Comparison of ENCODE assay signal across 8 mouse cellular contexts in genomic region chr2:35977749-35978148, GRCm38 (mm10). TPM values are rescaled to one million over a fixed set of nuclear protein-coding genes. Genes with fewer than 3 reads are reported as not detected.
DNase-seq lines count a peak whose midpoint lies in the region; ATAC-seq and TF ChIP-seq lines count a peak whose summit lies in the region.
"Had no signal": no experiment of that assay in that cellular context is flagged by ENCODE, and none has a peak within 500 bp of the region (broad histone marks: within the 10 kb centered on the region; RNA-seq: fewer than 3 reads in every experiment).

No protein-coding gene starts in this region.

- no peaks in the 10 kb centered on the region for H3K27me3 ChIP-seq in liver, adult 2 months (ENCODE audit: control insufficient read depth, insufficient read depth, low read length)
- H3K27me3 ChIP-seq in embryonic facial prominence, embryonic 15.5 days: 0 out of 2 replicates have a peak, but pooled peaks cover 3% of the 10 kb centered on the region

- no peak overlapping the region for H3K9ac ChIP-seq in liver, adult 2 months (ENCODE audit: low read depth, low read length)
- H3K9ac ChIP-seq in embryonic facial prominence, embryonic 15.5 days: no peak overlapping the region

- no peak overlapping the region for H3K27ac ChIP-seq in liver, adult 2 months (replicated peaks; ENCODE audit: insufficient read depth, low read depth, low read length)
- H3K27ac ChIP-seq in embryonic facial prominence, embryonic 15.5 days (replicated peaks): no peak overlapping the region

- H3K9me3 ChIP-seq in embryonic facial prominence, embryonic 15.5 days (replicated peaks): no peaks in the 10 kb centered on the region

- no peak for ATAC-seq in embryonic facial prominence, embryonic 15.5 days (ENCODE audit: insufficient number of reproducible peaks, low FRiP score, low TSS enrichment, low read depth)

- no peaks in the 10 kb centered on the region for H3K79me2 ChIP-seq in liver, adult 2 months (ENCODE audit: control insufficient read depth, insufficient read depth, low read length)

- peak overlapping the region; percentile 96 for H3K4me2 ChIP-seq in embryonic facial prominence, embryonic 15.5 days (replicated peaks)

- 32% methylated on average over 3 of the region's 3 CpGs for WGBS in liver, adult 2 months
- WGBS in embryonic facial prominence, embryonic 15.5 days: 93% methylated on average over 3 of the region's 3 CpGs

- no peak overlapping the region for H3K4me3 ChIP-seq in liver, adult 2 months (ENCODE audit: insufficient read depth, low read depth, low read length)
- H3K4me3 ChIP-seq in embryonic facial prominence, embryonic 15.5 days (replicated peaks): peak overlapping the region; percentile 86; the same call in 1 of the 2 replicates

- TF ChIP-seq POLR2A in liver, adult 2 months (IDR thresholded peaks at IDR 0.05; ENCODE audit: extremely low read depth, insufficient read depth, low read length): no peak

- no peaks in the 10 kb centered on the region for H3K36me3 ChIP-seq in liver, adult 2 months (ENCODE audit: control insufficient read depth, insufficient read depth, low read length)
- no peaks in the 10 kb centered on the region for H3K36me3 ChIP-seq in embryonic facial prominence, embryonic 15.5 days

- H3K4me1 ChIP-seq in liver, adult 2 months (ENCODE audit: control insufficient read depth, insufficient read depth, low read length): peaks cover 11% of the 10 kb centered on the region
- H3K4me1 ChIP-seq in embryonic facial prominence, embryonic 15.5 days: peaks cover 16% of the 10 kb centered on the region

- DNase-seq in liver, adult 2 months (ENCODE audit: extremely low read depth, low read depth, low spot score): peak; percentile 51
- no peak for DNase-seq in liver
- DNase-seq in induced T-regulatory cell, adult 2 months (ENCODE audit: low read depth): peak; percentile 35
- DNase-seq in naive thymus-derived CD4-positive, alpha-beta T cell, adult 2 months (ENCODE audit: low read depth): peak; percentile 39
- no peak for DNase-seq in right cerebral cortex, postnatal 4 days
- DNase-seq in right cerebral cortex, postnatal 10 days (ENCODE audit: low spot score in 2 of 2): no peak
- DNase-seq: heart, adult 11 months had no signal

- TF ChIP-seq CTCF in liver, adult 2 months (IDR thresholded peaks at IDR 0.05; ENCODE audit: low read depth, low read length): no peak

RNA-seq across cellular contexts. Expression of gene Ttll11, which starts 2.0 kb away (rescaled TPM):
- 0.07 and 0.09 TPM in 2 replicates for total RNA-seq in liver, adult 2 months (2014; rRNA removed)
- 0.15 and 0.55 TPM in 2 replicates for polyA plus RNA-seq in liver, adult 2 months (2012; rRNA removed)
- polyA plus RNA-seq in embryonic facial prominence, embryonic 15.5 days (2015; fragmentation: Nextera tagmentation; extraction: Ambion mirVana): 1.2 and 1.4 TPM in 2 replicates

Comparison
In these comparisons a context has a peak if more than half of its experiments do, and no peak if none do; other contexts are left out.
1. DNase-seq: peak in liver, adult 2 months (single experiment), induced T-regulatory cell, adult 2 months (single experiment) and naive thymus-derived CD4-positive, alpha-beta T cell, adult 2 months (single experiment); none in liver (single experiment), right cerebral cortex, postnatal 4 days (single experiment) and right cerebral cortex, postnatal 10 days (0 of 2).